Mouse (Mus musculus): ENCODE measurements around the gene Cldn18. TPM values are rescaled to one million over a fixed set of nuclear protein-coding genes. Genes with fewer than 3 reads are reported as not detected.

Cldn18 gene
- not detected for polyA plus RNA-seq (2015; fragmentation: Illumina TruSeq; extraction: RNeasy Lipid Tissue Mini Kit (QIAGEN cat#74804); ENCODE audit: insufficient read depth, low replicate concordance)

DNA sequence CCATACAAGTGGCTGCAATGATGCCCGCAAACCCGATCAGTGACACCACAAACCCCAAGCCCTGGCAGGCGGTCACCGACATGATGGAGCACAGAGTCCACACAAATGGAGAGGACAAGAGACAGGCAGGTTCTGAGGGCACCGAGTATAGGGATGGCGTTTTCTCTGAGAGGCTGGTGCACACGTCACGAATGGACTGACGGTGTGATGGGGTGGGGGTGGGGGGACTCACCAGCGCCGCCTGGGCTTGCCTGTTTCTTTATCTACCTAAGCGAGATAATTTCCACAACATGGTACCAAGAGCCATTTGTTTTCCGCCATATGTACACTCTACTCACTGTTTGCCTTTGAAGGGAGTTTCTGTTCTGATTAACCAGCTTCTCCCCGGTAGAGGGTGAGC, at the start of gene Cldn18:
TSS of gene Cldn18 (minus strand) at position 134 of the 400 bp plus-strand sequence.

Other genes starting within 250 kb of the Cldn18 start
- gene Armc8, start 148.4 kb downstream of the Cldn18 start, polyA plus RNA-seq (2015; fragmentation: Illumina TruSeq; extraction: RNeasy Lipid Tissue Mini Kit (QIAGEN cat#74804); ENCODE audit: insufficient read depth, low replicate concordance), result 36.7 TPM
- gene Dbr1, start 141.5 kb downstream of the Cldn18 start, polyA plus RNA-seq (2015; fragmentation: Illumina TruSeq; extraction: RNeasy Lipid Tissue Mini Kit (QIAGEN cat#74804); ENCODE audit: insufficient read depth, low replicate concordance), result 24.9 TPM
- gene A4gnt, start 104.8 kb downstream of the Cldn18 start, polyA plus RNA-seq (2015; fragmentation: Illumina TruSeq; extraction: RNeasy Lipid Tissue Mini Kit (QIAGEN cat#74804); ENCODE audit: insufficient read depth, low replicate concordance), result not detected
- 2.5 TPM for gene Dzip1l, start 87.8 kb downstream of the Cldn18 start, polyA plus RNA-seq (2015; fragmentation: Illumina TruSeq; extraction: RNeasy Lipid Tissue Mini Kit (QIAGEN cat#74804); ENCODE audit: insufficient read depth, low replicate concordance)
- gene Sox14, start 158.9 kb upstream of the Cldn18 start, polyA plus RNA-seq (2015; fragmentation: Illumina TruSeq; extraction: RNeasy Lipid Tissue Mini Kit (QIAGEN cat#74804); ENCODE audit: insufficient read depth, low replicate concordance), result not detected